Mouse (Mus musculus) spleen, postnatal 36 days (tissue): ENCODE measurements around the gene Cd86.

ENCODE experiments used
- DNase-seq, 2 experiments: peaks; one replicate each; pipeline ENCODE4 v3.0.0; 2022; ENCODE audit warnings: low spot score in 2 of 2, mixed read lengths in 1 of 2

The Cd86 gene

DNA sequence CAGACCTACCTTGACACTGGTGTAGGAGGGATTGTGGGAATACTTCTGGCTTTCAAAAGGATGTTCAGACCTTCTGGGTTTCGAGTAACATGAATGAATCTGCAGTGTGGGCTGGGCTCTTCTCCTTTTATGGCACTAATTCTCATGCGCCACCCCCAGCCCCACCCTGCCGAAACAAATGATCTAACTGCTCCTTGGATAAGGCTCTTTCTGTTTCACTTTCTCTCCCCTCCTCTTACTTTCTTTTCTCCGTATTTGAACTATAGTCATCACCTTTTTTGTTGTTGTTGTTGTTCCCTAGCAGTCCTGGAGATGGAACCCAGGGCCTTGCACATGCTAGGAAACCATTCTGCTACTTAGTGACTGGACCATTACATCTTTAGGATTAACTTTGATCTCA, 67.6 kb downstream of the Cd86 start:
- DNase-seq: no peak

GRCm38 (mm10) chr16:36596671-36597410, 69.0 kb downstream of the Cd86 start:
- DNase-seq: no peak

DNA sequence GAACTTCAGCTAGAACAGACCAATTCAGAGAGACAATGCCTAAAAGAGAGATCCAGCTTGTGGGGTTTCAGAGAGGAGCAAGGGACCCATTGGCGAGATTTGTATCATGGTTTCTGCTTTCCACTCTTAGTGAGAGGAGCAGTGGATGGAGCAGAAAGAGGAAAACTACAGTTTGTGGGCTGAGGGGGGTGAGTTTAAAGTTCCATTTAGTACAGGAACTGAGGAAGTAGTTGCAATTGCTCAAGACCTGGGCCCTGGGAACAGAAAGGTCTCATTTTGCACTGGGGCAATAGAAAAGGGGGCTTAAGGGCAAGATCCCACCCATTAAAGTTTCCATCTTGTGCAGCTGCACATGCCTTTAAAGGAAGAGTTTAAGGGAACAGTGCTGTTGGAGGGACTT, 76.0 kb downstream of the Cd86 start:
- DNase-seq: no peak

GRCm38 (mm10) chr16:36587971-36588370, 77.9 kb downstream of the Cd86 start:
- DNase-seq: peak; percentile 17 to 20

DNA sequence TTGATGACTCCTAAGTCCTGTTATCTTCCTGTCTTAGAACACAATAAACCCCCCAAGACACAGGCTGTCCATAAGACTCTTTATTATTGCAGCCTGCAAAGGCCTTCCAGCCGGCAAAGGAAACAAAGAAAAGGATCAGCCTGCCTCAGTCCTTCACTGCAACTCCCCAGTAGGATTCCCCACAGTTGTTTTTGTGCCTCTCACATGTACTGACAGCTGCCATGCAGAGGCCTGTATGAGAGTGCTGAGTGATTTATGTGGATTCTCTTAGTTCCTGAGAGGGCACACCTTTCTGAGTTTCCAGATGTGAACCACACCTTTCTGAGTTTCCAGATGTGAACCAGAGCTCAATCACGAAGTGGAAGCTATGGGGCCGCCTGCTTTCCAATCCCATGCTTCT, 83.8 kb downstream of the Cd86 start:
- DNase-seq: no peak

DNA sequence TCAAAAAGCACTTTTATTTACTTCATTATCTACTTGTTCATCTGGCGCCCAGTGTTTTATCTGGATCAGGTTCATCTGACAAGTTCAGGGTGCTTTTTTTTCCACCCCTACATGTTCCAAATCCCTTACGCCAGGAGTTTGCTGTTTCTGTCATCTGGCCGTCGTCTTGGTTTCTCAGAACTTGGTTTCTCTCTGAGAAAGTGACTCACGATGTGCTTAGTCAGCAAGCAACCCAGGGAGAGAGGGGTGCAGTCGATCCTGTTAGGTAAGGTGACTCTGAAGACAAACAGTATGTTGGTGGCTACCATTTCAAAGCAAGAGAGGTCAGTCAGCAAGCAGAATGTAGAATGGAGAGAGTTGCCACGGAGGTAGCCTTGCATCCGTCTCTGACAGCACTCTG, 93.9 kb downstream of the Cd86 start:
- DNase-seq: no peak

GRCm38 (mm10) chr16:36561386-36562338, 104.2 kb downstream of the Cd86 start, which contains the start of gene Casr:
TSS of gene Casr (minus strand) at chr16:36562141.
- no peak for DNase-seq

- no peak for DNase-seq
These were observed 106.3 kb downstream of the Cd86 start for GRCm38 (mm10) chr16:36559573-36559972.

- DNase-seq: no peak
These were observed 110.2 kb downstream of the Cd86 start for GRCm38 (mm10) chr16:36555672-36556165.
